Mouse (Mus musculus): ENCODE data around the gene Ifna1.

Ifna1 gene

DNA sequence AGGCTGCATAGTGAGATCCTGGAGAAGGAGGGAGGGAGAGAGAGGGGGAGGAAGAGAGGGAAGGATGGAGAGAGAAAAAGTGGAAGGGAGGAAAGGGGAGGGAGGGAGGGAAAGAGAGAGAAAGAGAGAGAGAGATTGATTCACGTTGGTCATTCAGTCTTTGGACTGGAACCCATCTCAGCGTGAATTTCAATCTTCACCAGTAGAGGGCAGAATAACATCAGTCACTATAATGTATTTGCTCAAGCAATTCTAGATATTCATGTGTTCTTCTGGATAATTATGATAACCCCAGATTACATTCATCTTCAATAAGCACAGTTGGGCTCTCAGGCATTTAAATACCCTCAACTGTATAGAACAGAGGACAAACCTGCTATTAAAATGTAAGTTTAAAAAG is 22.8 kb downstream of the Ifna1 start:
- peak; percentile 76 for DNase-seq (ENCODE audit: low read depth)

DNA sequence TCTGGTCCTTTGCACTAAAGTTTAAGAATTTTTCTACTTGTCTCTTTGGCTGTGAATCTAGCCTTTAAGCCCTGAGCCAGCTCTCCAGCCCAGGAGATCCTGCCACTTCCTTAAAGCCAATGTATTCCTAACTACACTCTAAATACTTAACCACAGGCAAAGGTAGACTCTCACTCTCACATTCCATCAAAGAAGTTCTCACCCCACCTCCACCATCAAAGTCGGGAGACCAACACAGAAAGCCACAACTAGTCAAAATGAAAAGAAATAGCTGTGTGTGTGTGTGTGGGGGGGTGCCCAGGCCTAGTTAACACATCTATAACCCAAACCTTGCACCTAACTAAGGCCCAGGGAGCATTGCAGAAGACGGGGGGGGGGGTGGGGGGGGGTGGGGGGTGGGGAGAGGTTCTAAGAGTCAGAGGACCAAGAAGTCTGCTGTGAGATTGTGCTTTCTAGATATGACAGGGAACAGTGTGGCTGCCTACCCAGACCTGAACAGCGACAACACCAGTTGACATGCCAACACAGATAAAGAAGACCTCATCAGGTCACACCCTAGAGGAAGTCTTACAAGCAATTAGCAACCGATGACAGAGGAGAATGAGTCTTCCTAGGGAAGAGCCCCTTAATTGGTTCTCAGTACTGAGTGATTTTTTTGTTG is 25.7 kb downstream of the Ifna1 start:
- no peak for DNase-seq (ENCODE audit: low read depth)

DNA sequence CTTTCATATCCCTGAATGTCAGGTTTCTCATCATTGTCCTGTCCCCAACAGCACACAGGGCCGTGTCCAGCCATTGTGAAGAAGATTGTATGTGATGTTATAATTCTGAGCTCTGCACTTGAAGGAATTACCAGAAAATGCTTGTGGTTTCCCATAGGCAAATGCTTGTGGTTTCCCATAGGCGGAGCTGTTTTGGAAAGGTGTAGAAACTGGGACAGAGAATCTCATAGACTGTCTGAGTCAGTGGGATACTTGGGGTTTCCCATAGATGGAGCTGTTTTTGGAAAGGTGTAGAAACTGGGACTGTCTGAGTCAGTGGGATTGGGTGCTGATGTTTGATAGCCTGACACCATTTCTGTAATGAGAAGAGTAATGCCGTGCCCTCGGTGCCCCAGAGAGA is 26.6 kb downstream of the Ifna1 start:
- DNase-seq (ENCODE audit: low read depth): no peak

- no peak for DNase-seq (ENCODE audit: low read depth)
Measured at GRCm38 (mm10) chr4:88878246-88878645, 28.4 kb downstream of the Ifna1 start.

GRCm38 (mm10) chr4:88878772-88879171 is 28.9 kb downstream of the Ifna1 start:
- DNase-seq (ENCODE audit: low read depth): no peak

DNA sequence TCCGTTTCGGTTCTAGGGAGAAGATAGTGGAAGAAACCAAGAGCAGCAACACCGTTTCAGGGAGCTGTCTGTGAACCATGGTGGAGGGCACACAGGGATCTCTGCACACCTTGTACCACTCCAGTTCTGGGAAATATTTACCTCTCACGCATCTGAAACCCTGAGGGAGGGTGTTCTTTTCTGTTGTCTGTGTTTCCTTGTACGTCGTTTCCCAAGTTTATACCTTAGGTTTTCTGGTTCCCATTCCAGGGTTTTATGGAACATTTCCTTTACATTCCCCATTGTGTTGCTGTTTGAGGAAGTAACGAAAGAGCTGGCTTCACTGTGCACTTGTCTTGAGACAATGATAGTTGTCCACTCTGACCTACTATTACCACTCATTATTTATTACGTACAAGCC is 30.2 kb downstream of the Ifna1 start, which contains the start of gene Ifne:
Ifne (minus strand) TSS at position 101 of the 400 bp plus-strand sequence.
- DNase-seq (ENCODE audit: low read depth): no peak

GRCm38 (mm10) chr4:88888236-88888635 is 38.3 kb downstream of the Ifna1 start:
- no peak for DNase-seq (ENCODE audit: low read depth)

- DNase-seq (ENCODE audit: low read depth): no peak
Measured at GRCm38 (mm10) chr4:88893201-88893754, 43.4 kb downstream of the Ifna1 start.
